Mouse (Mus musculus) layer of hippocampus, adult 9-11 months (tissue): ENCODE results near the gene Sugp1.

ENCODE experiments used
- DNase-seq: peaks from one replicate; pipeline ENCODE4 v3.0.0; 2022

Sugp1 gene

GRCm38 (mm10) chr8:70112401-70113016 lies 69.9 kb downstream of the Sugp1 start:
- no peak for DNase-seq

GRCm38 (mm10) chr8:70114488-70114887 lies 71.9 kb downstream of the Sugp1 start:
- no peak for DNase-seq

- DNase-seq = no peak
Observed at GRCm38 (mm10) chr8:70114892-70115291, 72.3 kb downstream of the Sugp1 start.

GRCm38 (mm10) chr8:70117611-70118010 lies 75.0 kb downstream of the Sugp1 start:
- DNase-seq = no peak

- peak; percentile 79 for DNase-seq
Observed at GRCm38 (mm10) chr8:70118726-70119700, 76.4 kb downstream of the Sugp1 start.

GRCm38 (mm10) chr8:70120667-70121066 lies 78.1 kb downstream of the Sugp1 start, which contains the start of gene Ncan:
Gene Ncan, minus strand, starts transcription at chr8:70120873.
- peak; percentile 86 for DNase-seq
